Mouse (Mus musculus) thymus, postnatal 36 days (tissue): ENCODE measurements at regions not wholly inside any gene's neighbourhood (a gene's known extent, or its start where the extent isn't known, plus 50 kb on each side); places are given as distances from the start of the nearest gene placed in this dataset.

Experiments
- DNase-seq, 2 experiments: peaks; one replicate each; pipeline ENCODE4 v3.0.0; 2022; ENCODE audit warnings: mixed read lengths in 2 of 2

DNA sequence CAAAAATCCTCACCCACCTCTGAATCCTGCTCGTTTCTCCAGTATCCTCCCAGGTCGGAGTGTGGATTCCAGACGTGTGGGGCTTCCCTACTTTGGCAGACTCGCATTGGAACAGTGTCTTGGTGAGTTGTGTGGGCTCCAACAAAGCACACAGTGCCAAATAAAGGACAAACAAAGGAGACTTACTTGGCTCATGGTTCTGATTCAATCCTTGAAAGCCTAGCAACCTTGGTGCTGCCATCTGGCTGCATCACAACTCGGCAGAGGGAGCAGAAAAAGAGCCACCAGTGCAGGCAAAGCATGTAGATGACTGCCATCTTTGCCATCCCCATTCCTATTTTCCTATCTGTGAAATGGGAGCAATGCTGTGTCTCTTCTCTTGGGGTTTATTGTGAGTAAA, 64.0 kb downstream of the Il9r start:
- DNase-seq, result no peak

DNA sequence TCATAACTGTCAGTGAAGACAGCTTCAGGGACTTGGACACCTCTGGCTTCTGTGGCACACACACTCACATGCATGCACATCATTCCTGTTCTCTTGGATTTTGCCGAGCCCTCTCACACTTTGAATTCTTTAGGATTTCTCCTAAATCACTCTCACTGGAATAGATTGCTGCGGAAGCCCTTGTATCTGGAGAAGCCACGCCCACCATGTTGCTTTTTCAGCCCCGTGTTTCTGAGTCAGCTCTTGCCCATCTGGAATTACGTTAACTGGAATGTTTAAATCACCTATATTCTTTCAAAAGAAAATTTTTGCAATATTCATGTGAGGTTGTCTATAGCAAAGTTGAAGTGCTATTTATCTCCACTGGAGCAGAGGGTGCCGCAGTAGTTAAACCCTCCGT, 66.1 kb downstream of the Il9r start:
- DNase-seq, result no peak

DNA sequence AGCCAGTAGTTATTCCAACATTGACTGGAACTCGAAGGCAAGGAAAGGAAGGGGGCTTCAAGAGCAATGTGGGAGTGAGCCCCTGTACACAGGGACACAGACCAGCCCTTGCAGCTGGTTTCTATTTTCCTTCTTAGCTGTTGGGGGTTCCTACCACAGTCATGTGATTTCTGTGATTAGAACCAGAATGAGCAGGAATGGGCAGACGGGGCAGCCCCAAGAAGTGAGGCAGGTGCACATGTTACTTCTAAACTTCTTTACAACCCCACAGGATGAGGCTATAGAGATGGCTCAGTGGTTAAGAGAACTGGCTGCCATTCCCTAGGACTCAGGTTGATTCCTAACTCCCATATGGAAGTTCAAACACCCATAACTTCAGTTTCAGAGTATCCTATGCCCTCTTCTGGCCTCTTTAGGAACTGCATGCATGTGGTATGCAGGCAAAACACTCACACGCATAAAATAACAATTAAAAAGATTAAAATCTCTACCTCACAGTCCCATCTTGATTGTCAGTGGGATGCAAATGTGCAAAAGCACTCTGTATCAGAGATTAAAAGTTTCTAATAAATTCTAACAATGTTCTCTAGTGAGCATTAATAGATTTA, 68.0 kb downstream of the Il9r start:
- peak in 1 of 2 experiments; percentile 42 for DNase-seq

DNA sequence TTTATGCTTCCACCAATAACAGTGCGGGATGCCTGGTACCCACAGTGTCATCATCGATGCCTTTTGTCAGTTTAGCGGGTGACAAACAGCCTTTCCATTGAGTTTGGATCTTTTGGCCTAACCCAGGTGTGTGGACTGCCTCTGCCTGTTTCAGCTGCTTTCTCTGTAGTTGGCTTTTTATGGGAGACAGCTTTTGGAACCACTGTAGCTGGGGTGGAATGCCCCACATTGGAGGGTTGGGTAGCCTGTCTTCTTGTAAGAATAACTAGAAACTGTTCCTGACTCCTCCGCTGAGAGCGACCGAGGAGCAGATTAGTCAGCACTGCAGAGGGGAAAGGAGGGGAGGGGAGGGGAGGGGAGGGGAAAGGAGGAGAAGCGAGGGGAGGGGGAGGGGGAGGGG, 71.5 kb downstream of the Il9r start:
- no peak for DNase-seq

DNA sequence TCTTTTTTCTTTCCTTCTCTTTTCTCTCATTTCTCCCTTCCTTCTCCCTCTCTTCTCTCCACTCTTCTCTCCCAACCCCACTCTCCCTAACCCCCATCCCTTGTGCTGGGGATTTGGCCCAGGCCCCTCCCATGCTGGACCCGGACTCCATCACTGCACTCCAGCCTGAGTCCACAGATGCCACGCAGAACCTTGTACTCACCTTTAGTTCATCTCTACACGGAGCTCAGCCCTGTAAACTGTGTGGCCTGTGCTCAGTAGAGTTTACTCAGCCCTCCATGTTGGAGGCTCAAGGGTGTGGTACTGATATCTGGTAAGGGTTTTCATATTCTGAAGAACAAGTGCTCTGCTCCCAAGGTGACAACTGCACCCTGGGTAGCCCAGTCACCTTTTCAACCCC, 72.1 kb downstream of the Il9r start:
- DNase-seq, result no peak

DNA sequence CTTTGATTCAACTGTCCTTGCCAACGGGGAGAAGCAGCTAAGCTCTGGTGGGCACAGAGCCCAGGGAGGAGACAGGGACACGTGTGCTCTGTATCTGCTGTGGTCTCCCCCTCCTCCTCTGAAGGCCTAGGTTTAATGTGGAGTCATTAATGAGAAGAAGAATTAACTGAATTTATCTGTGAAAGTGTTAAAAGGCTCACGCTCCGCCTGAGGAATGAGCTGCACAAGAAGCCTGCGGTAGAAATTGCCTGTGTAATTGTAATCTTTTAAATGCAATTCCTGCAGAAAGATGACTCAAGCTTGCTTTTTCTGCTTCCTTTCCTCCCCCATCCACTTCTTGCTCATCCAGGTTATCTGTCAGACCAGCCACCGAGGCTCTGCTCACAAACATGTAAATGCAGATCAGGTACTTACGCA, 72.7 kb downstream of the Il9r start:
- DNase-seq, result no peak

DNA sequence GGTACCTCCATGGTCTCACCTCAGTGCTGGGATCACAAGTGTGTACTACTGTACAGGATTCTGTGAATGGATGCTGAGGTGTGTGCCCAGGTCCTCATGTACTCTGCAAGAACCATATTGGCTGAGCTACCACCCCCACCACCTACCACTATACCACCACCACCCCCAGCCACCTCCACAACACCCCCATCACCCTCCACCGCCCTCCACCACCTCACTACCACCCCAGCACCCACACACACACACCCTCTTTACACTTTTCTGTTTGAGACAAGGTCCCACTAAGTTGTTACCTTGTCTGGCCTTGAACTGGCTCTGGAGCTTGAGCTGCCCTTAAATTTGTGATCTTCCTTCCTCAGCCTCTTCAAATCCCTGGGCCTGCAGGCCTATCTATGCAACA, 73.3 kb downstream of the Il9r start:
- peak in 1 of 2 experiments; percentile 24 for DNase-seq

DNA sequence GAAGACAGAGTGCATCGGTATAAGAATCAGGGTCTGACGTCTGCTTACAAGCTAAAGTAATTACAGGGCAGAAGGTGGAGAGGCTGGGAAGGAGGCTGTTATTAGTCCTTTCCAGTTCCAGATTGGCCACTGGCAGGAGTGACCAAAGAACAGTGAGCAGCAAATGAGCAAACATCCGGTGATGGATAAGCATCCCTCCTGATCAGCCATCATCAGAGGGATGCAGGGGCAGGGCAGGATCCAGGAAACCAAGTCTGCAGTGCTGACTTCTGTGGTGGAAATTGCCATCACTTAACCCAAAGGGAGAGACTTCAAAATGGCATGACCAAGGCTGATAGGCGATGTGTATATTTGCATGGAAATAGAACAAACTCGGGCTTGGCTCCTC, 73.8 kb downstream of the Il9r start:
- peak in 1 of 2 experiments; percentile 22 for DNase-seq

DNA sequence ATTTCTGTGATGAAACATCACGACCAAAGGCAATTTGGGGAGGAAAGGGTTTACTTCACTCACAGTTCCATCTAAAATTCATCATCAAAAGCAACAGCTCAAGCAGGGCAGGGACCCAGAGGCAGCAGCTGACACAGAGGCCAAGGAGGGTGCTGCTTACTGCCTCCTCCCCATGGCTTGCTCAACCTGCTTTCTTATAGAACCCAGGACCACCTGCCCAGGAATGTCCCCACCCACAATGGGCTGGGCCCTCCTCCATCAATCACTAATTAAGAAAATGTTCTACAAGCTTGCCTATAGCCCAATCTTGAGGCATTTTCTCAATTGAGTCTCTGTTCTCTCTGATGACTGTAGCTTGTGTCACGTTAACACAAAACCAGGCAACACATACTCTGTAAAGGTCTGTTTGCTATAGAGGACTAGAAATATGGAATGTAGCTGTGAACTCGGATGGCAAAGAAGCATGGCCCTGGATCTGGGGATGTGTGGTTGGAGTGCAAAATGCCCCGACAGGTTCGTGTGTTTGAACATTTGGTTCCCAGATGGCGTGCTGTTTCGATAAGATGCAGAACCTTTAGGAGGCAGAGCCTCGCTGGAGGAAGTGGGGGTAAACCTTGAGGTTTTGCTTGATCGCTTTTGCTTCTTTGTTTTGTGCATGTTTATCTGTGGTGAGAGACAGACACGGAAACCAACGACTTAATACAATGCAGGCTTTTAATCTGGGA, 74.3 kb downstream of the Il9r start:
- DNase-seq, result peak; percentile 63 to 64

DNA sequence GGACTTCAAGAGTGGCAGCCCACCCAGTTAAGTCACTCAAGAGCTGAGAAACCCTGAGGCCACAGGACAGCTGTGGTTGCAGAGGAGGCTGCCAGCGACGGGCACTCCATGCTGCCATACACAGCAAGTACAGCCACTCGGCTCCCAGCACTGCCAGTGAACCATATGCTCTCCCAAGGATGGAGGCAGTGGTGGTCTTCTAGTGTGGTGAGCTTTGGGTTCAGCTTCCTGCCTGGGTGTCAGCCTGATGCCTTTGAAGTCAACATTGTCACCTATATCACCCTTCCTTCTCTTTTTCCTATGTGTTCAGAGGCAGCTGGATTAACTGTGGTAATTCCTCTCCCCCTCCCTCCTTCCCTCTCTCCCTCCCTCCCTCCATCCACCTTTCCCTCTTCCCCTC, 79.5 kb downstream of the Il9r start:
- DNase-seq, result peak; percentile 29 to 49

DNA sequence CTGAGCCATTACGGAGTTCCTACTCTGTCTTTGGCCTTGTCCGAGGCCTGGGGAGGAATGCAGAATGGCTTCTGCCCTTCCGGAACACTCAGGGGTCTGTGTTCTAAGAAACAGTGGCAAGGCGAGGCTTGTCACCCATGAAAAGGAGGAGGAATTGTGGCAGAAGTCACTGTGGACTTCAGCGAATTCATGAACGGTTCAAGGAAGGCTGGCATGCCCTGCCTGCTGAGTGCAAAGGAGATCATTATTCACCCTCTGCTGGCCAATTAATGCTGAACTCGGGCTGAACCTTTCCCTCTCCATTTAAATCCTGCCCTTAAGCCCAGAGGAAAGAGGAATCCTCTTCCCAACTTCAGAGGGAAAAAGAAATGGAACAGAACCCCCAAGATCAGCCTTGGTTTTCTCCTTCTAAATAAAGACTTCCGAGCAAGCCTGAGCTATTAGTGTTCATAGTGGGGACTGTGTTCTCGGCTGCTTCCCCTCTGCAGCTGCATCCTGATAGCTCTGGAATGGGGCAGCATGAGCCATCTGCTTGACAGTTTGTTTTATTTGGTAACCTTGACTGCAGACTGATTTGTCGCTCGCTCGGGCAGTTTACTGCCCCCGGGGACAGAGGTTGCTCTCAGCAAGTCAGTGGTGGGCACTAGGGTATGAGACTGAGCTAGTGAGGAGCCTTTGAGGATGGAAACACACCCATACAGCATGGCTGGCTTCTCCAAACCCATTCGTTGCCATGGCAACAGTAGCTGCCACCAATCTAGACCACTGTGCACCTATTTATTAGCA, 81.0 kb downstream of the Il9r start:
- no peak for DNase-seq

DNA sequence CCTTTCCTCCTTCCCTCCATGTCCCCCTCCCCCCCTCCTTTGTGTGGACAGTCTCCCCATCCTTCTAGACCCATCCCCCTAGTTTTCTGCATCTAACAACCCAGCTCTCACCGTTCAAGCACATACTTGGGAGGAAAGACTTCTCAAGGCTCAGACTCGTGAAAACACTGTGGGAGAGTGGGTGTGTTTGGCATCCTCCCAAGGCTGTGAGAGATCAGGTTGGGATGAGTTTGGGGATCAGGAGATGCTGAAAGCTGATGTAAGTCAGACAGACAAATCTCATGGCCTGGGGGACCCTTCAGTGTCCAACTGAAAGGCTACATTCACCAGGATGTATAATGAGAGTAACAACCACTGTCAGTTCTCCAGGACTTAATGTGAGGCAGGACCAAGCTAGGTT, 82.1 kb downstream of the Il9r start:
- DNase-seq, result no peak

DNA sequence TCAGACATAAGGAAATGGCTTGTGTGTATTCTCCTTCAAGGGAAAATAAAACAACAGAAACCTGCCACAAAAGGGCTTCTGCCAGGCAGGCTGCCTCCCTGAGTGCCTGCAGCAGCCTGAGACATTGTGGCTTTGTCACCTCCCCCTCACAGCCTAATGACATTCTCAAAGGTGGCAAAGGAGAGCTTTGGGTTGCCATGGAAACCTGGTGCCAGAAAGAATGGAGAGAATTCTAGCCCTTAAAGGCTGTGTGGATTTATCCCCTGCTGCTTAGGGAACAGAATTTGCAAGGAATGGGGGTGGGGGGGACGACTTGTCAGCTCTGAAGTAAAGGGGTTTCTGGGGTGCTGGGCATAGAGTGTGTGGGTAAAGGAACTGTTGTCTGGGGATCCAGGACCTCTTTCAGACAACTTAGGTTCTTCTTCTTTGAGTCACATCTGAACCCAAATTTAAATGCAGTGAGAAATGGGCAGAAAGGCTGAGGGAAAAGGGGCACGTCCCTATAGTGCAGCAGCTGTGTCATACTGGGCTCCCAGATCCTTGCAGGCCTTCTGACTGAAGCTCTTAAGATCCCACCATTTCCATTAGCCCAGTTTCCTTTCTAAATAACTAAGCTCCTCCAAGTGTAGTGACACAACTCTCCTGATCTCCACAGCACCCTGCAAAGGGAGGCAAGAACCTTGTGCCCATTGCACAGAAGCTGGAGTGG, 86.8 kb downstream of the Il9r start:
- DNase-seq, result no peak

DNA sequence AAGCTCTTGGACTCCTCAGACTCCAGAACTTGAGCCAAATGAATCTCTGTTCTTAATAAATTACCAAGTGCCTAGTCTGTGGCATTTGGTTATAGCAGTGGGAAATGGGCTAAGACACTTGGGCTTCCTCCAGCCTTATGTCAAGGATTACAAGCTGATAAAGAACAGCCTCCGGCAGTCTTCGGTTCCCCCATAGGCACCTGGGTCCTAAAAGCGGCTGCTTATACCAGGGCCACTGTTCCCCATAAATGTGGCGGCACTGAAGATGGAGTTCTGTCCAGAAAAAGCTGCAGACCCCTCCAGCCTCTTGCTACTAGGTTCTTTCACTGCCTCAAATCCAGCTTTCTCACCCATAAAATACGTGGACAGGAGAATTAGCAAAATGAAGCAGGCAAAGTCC, 87.6 kb downstream of the Il9r start:
- no peak for DNase-seq

DNA sequence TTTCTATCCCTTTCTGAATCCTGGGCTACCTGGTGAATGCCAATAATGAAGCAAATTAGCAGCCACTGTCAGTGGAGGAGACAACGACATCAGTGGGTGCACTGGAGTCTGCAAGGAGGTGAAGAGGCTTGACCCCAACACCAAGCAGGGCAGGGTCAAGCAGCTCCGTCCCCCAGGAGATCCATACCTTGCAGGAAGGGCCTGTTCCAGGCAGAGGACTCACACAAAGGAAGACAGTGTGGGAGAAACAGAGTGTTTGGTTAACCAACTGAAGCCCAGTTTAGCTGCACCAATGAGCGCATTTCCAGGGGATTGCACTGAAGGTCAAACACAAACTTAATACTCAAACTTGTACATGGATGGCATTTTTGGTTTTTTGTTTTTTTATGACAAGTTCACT, 88.2 kb downstream of the Il9r start:
- no peak for DNase-seq

DNA sequence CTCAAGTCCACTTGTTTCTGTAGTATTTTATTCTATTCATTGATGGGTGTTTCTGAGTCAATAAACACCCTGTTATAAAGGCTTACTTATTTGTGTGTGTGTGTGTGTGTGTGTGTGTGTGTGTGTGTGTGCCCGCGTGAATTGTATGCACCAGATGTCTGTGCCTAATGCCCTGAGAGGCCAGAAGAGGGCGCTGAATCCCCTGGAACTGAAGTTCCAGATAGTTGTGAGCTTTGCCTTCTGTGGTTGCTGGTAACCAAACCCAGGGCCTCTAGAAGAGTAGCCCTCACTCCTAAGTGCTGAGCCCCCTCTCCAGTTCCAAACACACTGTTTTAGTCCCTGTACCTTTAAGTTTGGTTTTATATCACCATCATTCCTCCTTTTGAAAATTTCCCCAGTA, 90.2 kb downstream of the Il9r start:
- DNase-seq, result no peak
